Mouse (Mus musculus): ENCODE measurements at regions not wholly inside any gene's neighbourhood (a gene's known extent, or its start where the extent isn't known, plus 50 kb on each side); places are given as distances from the start of the nearest gene placed in this dataset.
"Not testable (repeated sequence)": the region's sequence is repeated elsewhere in the genome, so short reads cannot be mapped to it uniquely, and the experiment has no call there.

- DNase-seq (ENCODE audit: low spot score), result no peak
Observed at GRCm38 (mm10) chr2:84042793-84043192, 52.4 kb downstream of the Gm13691 start.

GRCm38 (mm10) chr2:84048398-84049140 is 58.2 kb downstream of the Gm13691 start:
- no peak for DNase-seq (ENCODE audit: low spot score)

GRCm38 (mm10) chr2:84051883-84052331 is 61.6 kb downstream of the Gm13691 start:
- DNase-seq (ENCODE audit: low spot score), result no peak

- peak; percentile 56 for DNase-seq (ENCODE audit: low spot score)
Observed at GRCm38 (mm10) chr2:84059246-84059645, 68.9 kb downstream of the Gm13691 start.

- DNase-seq (ENCODE audit: low spot score), result no peak
Observed at GRCm38 (mm10) chr2:84061221-84061620, 70.9 kb downstream of the Gm13691 start.

- DNase-seq (ENCODE audit: low spot score), result no peak
Observed at GRCm38 (mm10) chr2:84064371-84064770, 74.0 kb downstream of the Gm13691 start.

- DNase-seq (ENCODE audit: low spot score), result no peak
Observed at GRCm38 (mm10) chr2:84065061-84065460, 74.7 kb downstream of the Gm13691 start.

- no peak for DNase-seq (ENCODE audit: low spot score)
Observed at GRCm38 (mm10) chr2:84065749-84066148, 75.4 kb downstream of the Gm13691 start.

GRCm38 (mm10) chr2:84066151-84066693 is 75.9 kb downstream of the Gm13691 start:
- no peak for DNase-seq (ENCODE audit: low spot score)

GRCm38 (mm10) chr2:84066785-84067526 is 76.6 kb downstream of the Gm13691 start:
- no peak for DNase-seq (ENCODE audit: low spot score)

- DNase-seq (ENCODE audit: low spot score), result no peak
Observed at GRCm38 (mm10) chr2:84068617-84069016, 78.3 kb downstream of the Gm13691 start.

GRCm38 (mm10) chr2:84069411-84069810 is 79.1 kb downstream of the Gm13691 start:
- DNase-seq (ENCODE audit: low spot score), result not testable (repeated sequence)

GRCm38 (mm10) chr2:84072881-84073583 is 82.7 kb downstream of the Gm13691 start:
- no peak for DNase-seq (ENCODE audit: low spot score)

- DNase-seq (ENCODE audit: low spot score), result no peak
Observed at GRCm38 (mm10) chr2:84075944-84076343, 85.6 kb downstream of the Gm13691 start.

- no peak for DNase-seq (ENCODE audit: low spot score)
Observed at GRCm38 (mm10) chr2:84079284-84079683, 88.9 kb downstream of the Gm13691 start.

- DNase-seq (ENCODE audit: low spot score), result no peak
Observed at GRCm38 (mm10) chr2:84080228-84080627, 89.9 kb downstream of the Gm13691 start.

- DNase-seq (ENCODE audit: low spot score), result no peak
Observed at GRCm38 (mm10) chr2:84094751-84095150, 104.4 kb downstream of the Gm13691 start.

- DNase-seq (ENCODE audit: low spot score), result no peak
Observed at GRCm38 (mm10) chr2:84098746-84099145, 108.4 kb downstream of the Gm13691 start.

GRCm38 (mm10) chr2:84113562-84113961 is 123.2 kb downstream of the Gm13691 start:
- no peak for DNase-seq (ENCODE audit: low spot score)

- no peak for DNase-seq (ENCODE audit: low spot score)
Observed at GRCm38 (mm10) chr2:84119839-84120238, 129.5 kb downstream of the Gm13691 start.

GRCm38 (mm10) chr2:84127586-84127985 is 137.2 kb downstream of the Gm13691 start:
- DNase-seq (ENCODE audit: low spot score), result no peak

- DNase-seq (ENCODE audit: low spot score), result no peak
Observed at GRCm38 (mm10) chr2:84161742-84162141, 171.4 kb downstream of the Gm13691 start.
